Mouse (Mus musculus) thymus, adult 2 months (tissue): Measurements from ENCODE around the gene Gm10100.

Experiments used
- CTCF ChIP-seq: fragments of 200-500 bp; IDR thresholded peaks from 2 replicates; pipeline ENCODE4 v1.5.1; 2012; ENCODE audit warnings: mild to moderate bottlenecking, control low read depth, low read length, moderate library complexity, borderline replicate concordance; ENCODE audit not compliant: control insufficient read depth, poor library complexity, insufficient read depth; ENCODE audit errors: extremely low read depth
- POLR2A ChIP-seq: fragments of 200-500 bp; IDR thresholded peaks from 2 replicates; pipeline ENCODE4 v1.6.1; 2012; ENCODE audit warnings: mild to moderate bottlenecking, low read length, control low read depth, moderate library complexity; ENCODE audit not compliant: control insufficient read depth, poor library complexity, insufficient read depth; ENCODE audit errors: extremely low read depth

GRCm38 (mm10) chr10:77753448-77753847 is 27.2 kb downstream of the Gm10100 start:
- no peak for TF ChIP-seq CTCF
- no peak for TF ChIP-seq POLR2A
